Mouse (Mus musculus): ENCODE measurements around the gene 3425401B19Rik. TPM values are rescaled to one million over a fixed set of nuclear protein-coding genes. Genes with fewer than 3 reads are reported as not detected.
A peak's percentile ranks its signal among the peaks of the same experiment; 100 is the strongest.

3425401B19Rik gene
- not detected in 2 replicates for polyA plus RNA-seq (2014; fragmentation: Nextera tagmentation; extraction: Ambion mirVana)

DNA sequence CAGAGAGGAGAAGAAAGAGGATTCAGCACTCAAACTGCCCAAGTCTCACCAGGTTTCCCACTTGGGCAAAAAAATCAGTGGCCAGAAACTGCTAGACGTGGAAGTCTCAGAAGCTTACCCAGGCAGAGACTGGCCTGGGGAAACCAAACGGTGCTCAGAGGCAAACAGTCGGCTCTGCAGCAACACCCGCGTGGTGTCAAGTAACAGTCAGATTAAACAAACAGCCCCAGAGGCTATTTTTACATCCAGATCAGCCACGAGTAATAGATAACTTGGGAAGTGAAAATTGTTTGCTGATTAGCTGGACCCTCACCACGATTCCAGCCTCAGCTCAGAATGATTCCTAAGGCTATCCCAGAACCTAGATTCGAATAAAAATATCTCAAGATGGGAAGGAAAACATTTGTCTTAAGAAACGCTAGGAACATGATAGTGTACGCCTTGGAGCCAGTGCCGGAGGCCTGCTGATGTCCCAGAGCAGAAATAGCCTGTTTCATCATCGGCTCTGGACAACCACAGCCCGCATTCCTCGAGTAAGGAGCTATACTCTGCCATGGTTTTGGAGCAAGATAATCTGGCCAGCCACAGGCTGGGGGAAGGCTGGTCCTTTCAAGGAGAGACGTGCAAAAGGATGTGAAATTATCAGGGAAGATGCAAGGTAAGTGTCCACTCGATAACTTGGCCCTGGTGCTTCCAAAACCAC lies at the start of gene 3425401B19Rik:
Gene 3425401B19Rik (minus strand): TSS at position 170 of the 703 bp plus-strand sequence.
- Histone ChIP-seq H3K36me3 (ENCODE audit: control insufficient read depth, insufficient read depth, low read length) (no peaks in the 10 kb centered on the region), H3K4me2 (ENCODE audit: low read length) (peak within 1 kb of the TSS; percentile 42), H3K9me3 (ENCODE audit: control insufficient read depth, low read length) (no peaks in the 10 kb centered on the region), H3K4me1 (ENCODE audit: control insufficient read depth, insufficient read depth, low read length) (peaks cover 13% of the 10 kb centered on the region), H3K27me3 (ENCODE audit: control insufficient read depth, insufficient read depth, low read length) (no peaks in the 10 kb centered on the region), H3K9ac (replicated peaks; ENCODE audit: low read length) (no peak within 1 kb of the TSS), H3K4me3 (replicated peaks; ENCODE audit: low read depth, low read length) (no peak within 1 kb of the TSS), H3K27ac (replicated peaks; ENCODE audit: low read depth, low read length) (no peak within 1 kb of the TSS)
- DNase-seq (no peak), ATAC-seq (ENCODE audit: low FRiP score, low TSS enrichment) (no peak)
- 69% methylated on average over 16 of the region's 16 CpGs for WGBS

DNA sequence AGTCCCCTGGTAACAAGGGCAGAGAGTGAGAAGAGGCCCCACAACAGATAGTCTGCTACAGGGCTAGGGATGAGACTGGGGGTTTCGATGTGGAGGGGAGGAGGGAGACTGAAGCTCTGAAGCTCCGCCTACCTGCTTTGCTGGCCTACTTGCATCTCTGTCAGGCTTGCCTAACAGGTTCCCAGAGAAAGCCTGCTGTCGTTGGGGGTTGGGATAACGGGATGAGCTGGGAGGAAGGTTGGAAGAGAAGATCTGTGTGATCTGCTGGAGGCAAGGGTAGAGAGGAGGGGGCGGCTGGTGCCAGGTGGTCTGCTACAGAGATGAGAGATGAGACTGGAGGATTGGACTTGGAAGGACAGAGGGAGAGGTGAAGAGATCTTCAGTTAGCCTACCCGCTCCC lies 47.9 kb upstream of the 3425401B19Rik start:
- Histone ChIP-seq H3K9ac (replicated peaks; ENCODE audit: low read length) (no peak overlapping the region), H3K4me3 (replicated peaks; ENCODE audit: low read depth, low read length) (no peak overlapping the region), H3K27me3 (ENCODE audit: control insufficient read depth, insufficient read depth, low read length) (no peaks in the 10 kb centered on the region), H3K27ac (replicated peaks; ENCODE audit: low read depth, low read length) (no peak overlapping the region), H3K4me1 (ENCODE audit: control insufficient read depth, insufficient read depth, low read length) (no peaks in the 10 kb centered on the region), H3K4me2 (ENCODE audit: low read length) (no peak overlapping the region), H3K9me3 (ENCODE audit: control insufficient read depth, low read length) (no peaks in the 10 kb centered on the region), H3K36me3 (ENCODE audit: control insufficient read depth, insufficient read depth, low read length) (no peaks in the 10 kb centered on the region)
- ATAC-seq (ENCODE audit: low FRiP score, low TSS enrichment), result no peak
- WGBS, result 40% methylated on average over 6 of the region's 6 CpGs
- no peak for DNase-seq

DNA sequence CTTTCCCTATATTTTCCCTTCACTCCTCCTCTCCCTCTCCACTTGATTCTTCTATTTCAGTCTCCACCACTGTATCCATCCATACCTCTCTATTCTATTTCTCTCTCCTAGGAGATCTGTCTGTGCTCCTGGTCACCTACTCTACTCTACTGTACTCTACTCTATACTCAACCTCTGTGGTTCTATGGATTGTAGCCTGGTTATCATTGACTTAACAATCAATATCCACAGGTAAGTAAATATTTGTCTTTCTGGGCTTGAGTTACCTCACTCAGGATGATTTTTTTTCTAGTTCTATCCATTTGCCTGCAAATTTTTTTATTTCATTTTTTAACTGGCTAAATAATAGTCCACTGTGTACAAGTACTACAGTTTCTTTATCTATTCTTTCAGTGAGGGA lies 41.8 kb upstream of the 3425401B19Rik start:
- H3K36me3 ChIP-seq (ENCODE audit: control insufficient read depth, insufficient read depth, low read length), result no peaks in the 10 kb centered on the region
- no peaks in the 10 kb centered on the region for H3K9me3 ChIP-seq (ENCODE audit: control insufficient read depth, low read length)
- DNase-seq (no peak), ATAC-seq (ENCODE audit: low FRiP score, low TSS enrichment) (no peak)
- H3K4me3 ChIP-seq (replicated peaks; ENCODE audit: low read depth, low read length), result no peak overlapping the region
- no peaks in the 10 kb centered on the region for H3K4me1 ChIP-seq (ENCODE audit: control insufficient read depth, insufficient read depth, low read length)
- H3K27me3 ChIP-seq (ENCODE audit: control insufficient read depth, insufficient read depth, low read length), result no peaks in the 10 kb centered on the region
- no peak overlapping the region for H3K4me2 ChIP-seq (ENCODE audit: low read length)
- no peak overlapping the region for H3K9ac ChIP-seq (replicated peaks; ENCODE audit: low read length)
- H3K27ac ChIP-seq (replicated peaks; ENCODE audit: low read depth, low read length), result no peak overlapping the region

DNA sequence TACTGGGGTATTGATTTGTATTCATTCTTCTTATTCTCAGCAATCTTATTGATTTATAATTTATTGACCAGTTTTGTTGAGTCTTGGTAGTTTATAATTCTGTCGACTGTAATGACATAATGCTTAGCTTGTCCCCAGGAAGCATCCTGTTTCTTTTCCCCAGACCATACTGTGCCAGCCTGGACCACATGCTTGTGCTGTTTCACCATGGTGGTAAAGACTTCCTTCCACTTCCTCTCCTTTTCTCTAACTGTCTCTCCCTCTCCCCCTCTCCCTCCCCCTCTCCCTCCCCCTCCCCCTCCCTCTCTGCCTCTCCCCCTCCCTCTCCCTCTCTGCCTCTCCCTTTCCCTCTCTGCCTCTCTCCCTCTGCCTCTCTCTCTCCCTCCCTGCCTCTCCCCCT lies 36.4 kb upstream of the 3425401B19Rik start:
- H3K4me1 ChIP-seq (ENCODE audit: control insufficient read depth, insufficient read depth, low read length), result no peaks in the 10 kb centered on the region
- no peak overlapping the region for H3K4me3 ChIP-seq (replicated peaks; ENCODE audit: low read depth, low read length)
- no peak overlapping the region for H3K9ac ChIP-seq (replicated peaks; ENCODE audit: low read length)
- 42% methylated on average over 1 of the region's 1 CpGs for WGBS
- H3K9me3 ChIP-seq (ENCODE audit: control insufficient read depth, low read length), result no peaks in the 10 kb centered on the region
- ATAC-seq (ENCODE audit: low FRiP score, low TSS enrichment), result no peak
- no peak overlapping the region for H3K4me2 ChIP-seq (ENCODE audit: low read length)
- DNase-seq, result no peak
- no peak overlapping the region for H3K27ac ChIP-seq (replicated peaks; ENCODE audit: low read depth, low read length)
- no peaks in the 10 kb centered on the region for H3K36me3 ChIP-seq (ENCODE audit: control insufficient read depth, insufficient read depth, low read length)
- H3K27me3 ChIP-seq (ENCODE audit: control insufficient read depth, insufficient read depth, low read length), result no peaks in the 10 kb centered on the region

DNA sequence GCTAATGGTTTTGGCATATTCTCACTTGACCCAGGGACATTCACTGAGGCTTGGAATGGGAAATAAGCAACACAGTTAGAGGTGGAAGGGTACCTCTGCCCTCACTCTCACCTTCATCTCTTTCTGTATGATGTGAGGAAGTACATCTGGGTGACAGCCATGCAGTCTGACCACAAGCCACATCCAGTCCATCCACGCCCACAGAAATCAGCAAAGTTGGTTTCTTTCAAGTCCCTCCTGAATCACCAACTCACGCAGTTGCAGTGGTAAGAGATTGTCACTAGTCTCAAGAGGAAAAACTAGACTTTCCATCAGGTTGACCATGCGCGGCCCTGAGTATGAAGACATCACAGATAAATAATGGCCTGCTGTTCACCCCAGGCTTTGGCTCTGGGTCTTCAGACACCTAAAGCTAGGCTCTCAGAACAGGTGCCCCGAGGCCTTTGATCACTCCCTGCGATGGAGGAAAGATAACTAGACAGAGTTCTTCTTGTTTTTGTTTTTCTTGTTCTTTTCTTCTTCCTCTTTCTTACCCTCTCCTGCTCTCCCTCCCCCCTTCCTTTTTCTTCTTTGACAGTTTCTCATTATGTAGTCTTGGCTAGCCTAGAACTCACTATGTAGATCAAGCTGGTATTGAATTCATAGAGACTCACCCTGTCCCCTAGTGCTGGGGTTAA lies 31.8 kb upstream of the 3425401B19Rik start:
- Histone ChIP-seq H3K27ac (replicated peaks; ENCODE audit: low read depth, low read length) (no peak overlapping the region), H3K9ac (replicated peaks; ENCODE audit: low read length) (no peak overlapping the region), H3K4me2 (ENCODE audit: low read length) (no peak overlapping the region), H3K9me3 (ENCODE audit: control insufficient read depth, low read length) (no peaks in the 10 kb centered on the region), H3K4me1 (ENCODE audit: control insufficient read depth, insufficient read depth, low read length) (no peaks in the 10 kb centered on the region), H3K4me3 (replicated peaks; ENCODE audit: low read depth, low read length) (no peak overlapping the region), H3K36me3 (ENCODE audit: control insufficient read depth, insufficient read depth, low read length) (no peaks in the 10 kb centered on the region), H3K27me3 (ENCODE audit: control insufficient read depth, insufficient read depth, low read length) (no peaks in the 10 kb centered on the region)
- DNase-seq (no peak), ATAC-seq (ENCODE audit: low FRiP score, low TSS enrichment) (no peak)
- WGBS, result 80% methylated on average over 6 of the region's 6 CpGs

DNA sequence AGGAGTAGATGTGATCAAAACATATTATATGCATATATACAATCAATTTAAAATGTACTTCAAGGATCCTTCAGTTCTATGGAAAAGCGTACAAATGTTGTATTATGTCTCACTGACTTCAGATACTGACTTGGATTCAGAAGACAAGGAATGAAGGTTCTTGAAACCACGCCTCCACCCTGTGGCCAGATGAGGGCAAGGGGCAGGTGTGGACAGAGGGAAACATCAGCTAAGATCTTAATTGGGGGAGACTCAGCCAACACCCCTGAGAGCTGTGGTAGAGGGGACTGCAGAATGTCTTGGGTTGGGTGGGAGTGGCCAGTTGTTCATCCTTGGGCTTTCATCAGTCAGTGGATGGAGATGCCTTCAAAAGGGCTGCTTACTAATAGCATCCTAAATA lies 30.4 kb upstream of the 3425401B19Rik start:
- no peaks in the 10 kb centered on the region for H3K4me1 ChIP-seq (ENCODE audit: control insufficient read depth, insufficient read depth, low read length)
- WGBS, result 91% methylated on average over 2 of the region's 2 CpGs
- H3K4me2 ChIP-seq (ENCODE audit: low read length), result no peak overlapping the region
- no peak overlapping the region for H3K9ac ChIP-seq (replicated peaks; ENCODE audit: low read length)
- H3K27me3 ChIP-seq (ENCODE audit: control insufficient read depth, insufficient read depth, low read length), result no peaks in the 10 kb centered on the region
- no peaks in the 10 kb centered on the region for H3K9me3 ChIP-seq (ENCODE audit: control insufficient read depth, low read length)
- H3K27ac ChIP-seq (replicated peaks; ENCODE audit: low read depth, low read length), result no peak overlapping the region
- no peaks in the 10 kb centered on the region for H3K36me3 ChIP-seq (ENCODE audit: control insufficient read depth, insufficient read depth, low read length)
- DNase-seq (no peak), ATAC-seq (ENCODE audit: low FRiP score, low TSS enrichment) (no peak)
- H3K4me3 ChIP-seq (replicated peaks; ENCODE audit: low read depth, low read length), result no peak overlapping the region

DNA sequence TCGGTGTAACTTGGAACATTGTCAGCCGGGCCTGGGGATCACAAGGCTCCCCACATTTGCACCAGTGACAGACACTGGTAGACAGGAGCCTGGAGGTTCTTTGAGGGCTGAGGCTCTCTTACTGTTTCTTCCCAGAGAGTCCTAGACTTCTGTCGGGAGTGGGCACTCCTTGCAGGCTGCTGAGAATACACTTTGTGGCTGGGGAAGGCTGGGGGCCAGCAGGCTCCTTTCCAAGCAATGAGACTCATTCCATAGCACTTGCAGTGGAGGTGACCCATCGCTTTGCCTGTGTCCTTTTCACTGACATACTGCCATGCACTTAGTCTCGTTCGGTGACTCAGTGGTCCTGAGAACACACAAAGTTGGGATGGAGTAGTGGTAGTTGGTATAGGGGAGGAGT lies 30.0 kb upstream of the 3425401B19Rik start:
- WGBS, result 89% methylated on average over 6 of the region's 6 CpGs
- ATAC-seq (ENCODE audit: low FRiP score, low TSS enrichment), result no peak

DNA sequence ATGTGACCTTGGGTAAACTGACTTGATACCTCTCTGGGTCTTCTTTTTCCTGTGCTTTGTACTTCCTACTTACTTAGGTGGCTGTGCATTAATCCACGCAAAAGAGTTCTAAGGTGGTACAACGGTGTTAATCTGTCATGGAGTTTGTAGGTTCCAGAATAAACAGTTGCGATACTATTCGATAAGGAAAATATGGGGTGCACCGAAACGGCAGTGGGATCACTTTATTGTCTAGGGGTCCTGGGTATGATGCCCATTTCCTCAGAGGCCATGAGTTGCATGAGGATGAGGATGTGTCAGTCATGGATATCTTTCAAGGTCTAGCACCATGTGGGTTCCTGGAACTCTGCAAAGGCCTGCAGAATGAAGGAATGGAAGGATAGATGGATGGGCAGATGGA lies 24.8 kb upstream of the 3425401B19Rik start:
- Histone ChIP-seq H3K27me3 (ENCODE audit: control insufficient read depth, insufficient read depth, low read length) (no peaks in the 10 kb centered on the region), H3K4me2 (ENCODE audit: low read length) (no peak overlapping the region), H3K9me3 (ENCODE audit: control insufficient read depth, low read length) (no peaks in the 10 kb centered on the region), H3K27ac (replicated peaks; ENCODE audit: low read depth, low read length) (no peak overlapping the region), H3K9ac (replicated peaks; ENCODE audit: low read length) (no peak overlapping the region), H3K4me1 (ENCODE audit: control insufficient read depth, insufficient read depth, low read length) (no peaks in the 10 kb centered on the region), H3K4me3 (replicated peaks; ENCODE audit: low read depth, low read length) (no peak overlapping the region), H3K36me3 (ENCODE audit: control insufficient read depth, insufficient read depth, low read length) (no peaks in the 10 kb centered on the region)
- no peak for DNase-seq
- no peak for ATAC-seq (ENCODE audit: low FRiP score, low TSS enrichment)
- WGBS, result 96% methylated on average over 6 of the region's 6 CpGs

More for the DNA sequence above, 30.0 kb upstream of the 3425401B19Rik start:
- no peaks in the 10 kb centered on the region for H3K9me3 ChIP-seq (ENCODE audit: control insufficient read depth, low read length)
- no peak for DNase-seq
- H3K4me2 ChIP-seq (ENCODE audit: low read length), result no peak overlapping the region
- H3K4me3 ChIP-seq (replicated peaks; ENCODE audit: low read depth, low read length), result no peak overlapping the region
- H3K9ac ChIP-seq (replicated peaks; ENCODE audit: low read length), result no peak overlapping the region
- H3K27me3 ChIP-seq (ENCODE audit: control insufficient read depth, insufficient read depth, low read length), result no peaks in the 10 kb centered on the region
- H3K27ac ChIP-seq (replicated peaks; ENCODE audit: low read depth, low read length), result no peak overlapping the region
- no peaks in the 10 kb centered on the region for H3K36me3 ChIP-seq (ENCODE audit: control insufficient read depth, insufficient read depth, low read length)
- H3K4me1 ChIP-seq (ENCODE audit: control insufficient read depth, insufficient read depth, low read length), result no peaks in the 10 kb centered on the region

DNA sequence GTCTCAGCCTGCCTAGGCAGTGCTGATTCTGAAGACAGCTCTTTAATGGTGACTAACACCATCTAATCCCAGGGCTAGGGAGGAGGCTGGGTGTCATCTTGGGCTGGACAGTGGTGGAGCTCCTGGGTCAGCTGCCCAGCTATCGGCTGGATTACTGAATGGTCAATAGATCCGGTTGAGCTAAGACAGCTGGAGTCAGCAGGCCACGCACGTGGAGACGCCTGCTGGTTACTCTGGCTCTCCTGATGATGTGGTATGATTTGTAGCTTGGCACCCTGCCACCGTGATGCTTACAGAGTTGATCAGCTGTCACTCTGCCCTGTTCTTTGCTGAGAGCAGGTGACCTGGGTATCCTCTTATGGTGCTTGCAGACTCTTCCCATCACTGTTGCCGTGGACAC lies 23.7 kb upstream of the 3425401B19Rik start:
- no peaks in the 10 kb centered on the region for H3K27me3 ChIP-seq (ENCODE audit: control insufficient read depth, insufficient read depth, low read length)
- H3K9ac ChIP-seq (replicated peaks; ENCODE audit: low read length), result no peak overlapping the region
- no peaks in the 10 kb centered on the region for H3K4me1 ChIP-seq (ENCODE audit: control insufficient read depth, insufficient read depth, low read length)
- H3K4me2 ChIP-seq (ENCODE audit: low read length), result no peak overlapping the region
- no peak overlapping the region for H3K27ac ChIP-seq (replicated peaks; ENCODE audit: low read depth, low read length)
- DNase-seq (peak; percentile 40), ATAC-seq (ENCODE audit: low FRiP score, low TSS enrichment) (no peak)
- no peaks in the 10 kb centered on the region for H3K9me3 ChIP-seq (ENCODE audit: control insufficient read depth, low read length)
- WGBS, result 73% methylated on average over 7 of the region's 7 CpGs
- H3K4me3 ChIP-seq (replicated peaks; ENCODE audit: low read depth, low read length), result no peak overlapping the region
- H3K36me3 ChIP-seq (ENCODE audit: control insufficient read depth, insufficient read depth, low read length), result no peaks in the 10 kb centered on the region
